ENCODE assay signal across 22 mouse cellular contexts in the genomic region with DNA sequence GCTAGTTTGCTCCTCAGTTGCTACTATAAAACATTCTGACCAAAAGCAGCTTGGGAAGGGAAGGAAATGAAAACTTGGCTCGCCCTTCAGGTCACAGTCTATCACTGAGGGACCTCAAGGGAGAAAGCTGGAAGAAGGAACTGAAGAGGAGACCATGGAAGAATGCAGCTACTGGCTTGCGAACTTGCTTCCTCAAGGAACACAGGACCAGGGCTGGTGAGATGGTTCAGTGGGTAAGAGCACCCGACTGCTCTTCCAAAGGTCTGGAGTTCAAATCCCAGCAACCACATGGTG. TPM values are rescaled to one million over a fixed set of nuclear protein-coding genes. Genes with fewer than 3 reads are reported as not detected.
DNase-seq lines count a peak whose midpoint lies in the region; ATAC-seq and TF ChIP-seq lines count a peak whose summit lies in the region.
"Had no signal": no experiment of that assay in that cellular context is flagged by ENCODE, and none has a peak within 500 bp of the region (broad histone marks: within the 10 kb centered on the region; RNA-seq: fewer than 3 reads in every experiment).

No protein-coding gene starts in this region.

- no peak overlapping the region for H3K27ac ChIP-seq in heart, embryonic 12.5 days (ENCODE audit: poor library complexity, severe bottlenecking)
- H3K27ac ChIP-seq in layer of hippocampus, adult 2 months = peak overlapping the region; percentile 72; the same call in 1 of the 2 replicates
- H3K27ac ChIP-seq in left cerebral cortex, adult 2 months = peak overlapping the region; percentile 67; the same call in 1 of the 2 replicates

- H3K9me3 ChIP-seq in heart, embryonic 12.5 days (replicated peaks) = no peaks in the 10 kb centered on the region
- H3K9me3 ChIP-seq: G1E had no signal

- no peak for TF ChIP-seq CTCF in layer of hippocampus, adult 2 months (conservative IDR thresholded peaks at IDR 0.05)
- TF ChIP-seq CTCF in left cerebral cortex, adult 2 months (IDR thresholded peaks at IDR 0.05) = no peak

- 77% methylated on average over 3 of the region's 3 CpGs for WGBS in heart, embryonic 12.5 days

- intact Hi-C loops in left cerebral cortex, adult 2 months (cut with DNase I) = no loop called here
- intact Hi-C loops in left cerebral cortex, postnatal 14 days (cut with DNase I) = no loop called here

- DNase-seq in heart, adult 11 months = peak; percentile 91
- DNase-seq in heart, adult 8-10 months (ENCODE audit: low spot score) = no peak
- peak; percentile 17 to 45 for DNase-seq in heart, adult 18-20 months
- no peak for DNase-seq in layer of hippocampus, adult 2 months (ENCODE audit: low spot score in 2 of 2)
- no peak for DNase-seq in layer of hippocampus, postnatal 36 days
- DNase-seq in left cerebral cortex, adult 2 months (ENCODE audit: extremely low spot score in 1 of 2, low spot score in 2 of 2) = no peak
- DNase-seq in left cerebral cortex, postnatal 14 days (ENCODE audit: low spot score in 2 of 2) = no peak
- DNase-seq: adrenal gland, adult 2 months; adrenal gland, adult 8-10 months; adrenal gland, postnatal 10 days; adrenal gland, postnatal 14 days; adrenal gland, postnatal 25 days; adrenal gland, postnatal 36 days; B cell, adult 2 months; cerebellum, adult 11 months; cerebellum, adult 11-12 months had no signal

- no peak overlapping the region for H3K4me3 ChIP-seq in heart, embryonic 12.5 days
- H3K4me3 ChIP-seq in layer of hippocampus, adult 2 months = no peak overlapping the region
- H3K4me3 ChIP-seq in left cerebral cortex, adult 2 months = no peak overlapping the region

- H3K4me1 ChIP-seq in heart, embryonic 12.5 days (replicated peaks) = no peaks in the 10 kb centered on the region

- no peaks in the 10 kb centered on the region for H3K27me3 ChIP-seq in heart, embryonic 12.5 days (replicated peaks)
- H3K27me3 ChIP-seq: CH12.LX, Patski had no signal

- no peak overlapping the region for H3K4me2 ChIP-seq in heart, embryonic 12.5 days

- H3K36me3 ChIP-seq in heart, embryonic 12.5 days = no peaks in the 10 kb centered on the region
- H3K36me3 ChIP-seq: G1E had no signal

- H3K9ac ChIP-seq in heart, embryonic 12.5 days = no peak overlapping the region

- no peak for ATAC-seq in heart, embryonic 12.5 days (ENCODE audit: insufficient number of reproducible peaks, low FRiP score)
- ATAC-seq: activated CD4-positive, CD25-positive, alpha-beta regulatory T cell, adult 4 months; CD4-positive, CD25-positive, alpha-beta regulatory T cell, adult 4 months; Patski had no signal

RNA-seq across cellular contexts. Expression of a gene that starts 51.4 kb away (rescaled TPM):
- total RNA-seq in heart, adult 8-10 months (2022) = 10 to 100 TPM; 68.9 to 91.2 (median 83.6) TPM
- 10 to 100 TPM; 85.1 to 87.2 TPM for total RNA-seq in heart, adult 18-20 months (2021)
- 596 and 625 TPM in 2 replicates for polyA plus RNA-seq in heart, embryonic 12.5 days (2016; fragmentation: Nextera tagmentation; extraction: Ambion mirVana)
- total RNA-seq in layer of hippocampus, adult 2 months (2021) = 100 to 1,000 TPM; 303 to 321 TPM
- 100 to 1,000 TPM; 283 to 353 TPM for total RNA-seq in layer of hippocampus, postnatal 36 days (2021)
- 100 to 1,000 TPM; 279 to 310 TPM for total RNA-seq in left cerebral cortex, adult 2 months (2021)
- 100 to 1,000 TPM; 308 to 316 TPM for total RNA-seq in left cerebral cortex, postnatal 14 days (2021)

Comparison
In these comparisons a context has a peak if more than half of its experiments do, and no peak if none do; other contexts are left out.
1. DNase-seq: peak in heart, adult 11 months (single experiment) and heart, adult 18-20 months (2 of 2); none in heart, adult 8-10 months (single experiment), layer of hippocampus, adult 2 months (0 of 2), layer of hippocampus, postnatal 36 days (0 of 2), left cerebral cortex, adult 2 months (0 of 2) and left cerebral cortex, postnatal 14 days (0 of 2).